Comparison of ENCODE assay signal across 12 mouse cellular contexts in the genomic region with DNA sequence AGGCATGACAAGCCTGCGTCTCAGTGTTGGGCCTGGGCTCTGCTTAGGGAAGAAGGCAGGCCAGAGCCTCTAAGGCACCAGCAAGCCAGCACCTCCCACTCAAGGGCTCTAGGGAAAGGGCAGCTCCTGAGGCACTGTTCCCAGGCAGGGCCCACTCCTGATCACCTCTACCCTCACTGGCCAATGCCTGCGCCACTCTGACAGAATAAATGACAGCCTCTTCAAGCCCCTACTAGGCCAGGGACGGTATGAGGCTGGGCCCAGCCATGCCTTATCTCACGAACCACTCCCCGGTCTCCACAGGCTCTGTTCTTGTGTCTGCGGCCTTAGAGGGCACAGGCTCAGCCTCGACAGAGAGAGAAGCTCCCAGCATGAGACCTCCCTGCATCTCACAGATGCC.
"Had no signal": no experiment of that assay in that cellular context is flagged by ENCODE, and none has a peak within 500 bp of the region (broad histone marks: within the 10 kb centered on the region; RNA-seq: fewer than 3 reads in every experiment).

No protein-coding gene starts in this region.

- DNase-seq: kidney, adult 9 months; kidney, postnatal 10 days; layer of hippocampus, postnatal 36 days; liver; lung, adult 18-20 months; right cerebral cortex, adult 18-20 months; right cerebral cortex, postnatal 25 days had no signal

- ATAC-seq: midbrain, embryonic 13.5 days had no signal

- H3K9me3 ChIP-seq: limb, embryonic 12.5 days; midbrain, embryonic 13.5 days; neural tube, embryonic 15.5 days had no signal

- H3K4me3 ChIP-seq: limb, embryonic 12.5 days; midbrain, embryonic 13.5 days; myocyte; neural tube, embryonic 15.5 days had no signal

- H3K36me3 ChIP-seq: midbrain, embryonic 13.5 days; neural tube, embryonic 15.5 days had no signal

- H3K27me3 ChIP-seq: limb, embryonic 12.5 days; midbrain, embryonic 13.5 days; neural tube, embryonic 15.5 days had no signal

- H3K9ac ChIP-seq: limb, embryonic 12.5 days; liver, embryonic 14.5 days; midbrain, embryonic 13.5 days; neural tube, embryonic 15.5 days had no signal

- H3K4me2 ChIP-seq: limb, embryonic 12.5 days; midbrain, embryonic 13.5 days; neural tube, embryonic 15.5 days had no signal

- H3K27ac ChIP-seq: limb, embryonic 12.5 days; liver, embryonic 14.5 days; midbrain, embryonic 13.5 days; neural tube, embryonic 15.5 days had no signal
